Mouse (Mus musculus) ES-Bruce4 (cell line): ENCODE results near the gene BC049715.

Experiments
- CTCF ChIP-seq: IDR thresholded peaks from one replicate; pipeline ENCODE4 v1.8.1; 2011; ENCODE audit warnings: low read depth, low read length
- EP300 ChIP-seq: IDR thresholded peaks from 2 replicates; pipeline ENCODE4 v1.6.1; 2011; ENCODE audit warnings: low read depth, low read length; ENCODE audit not compliant: insufficient read depth
- POLR2A ChIP-seq: IDR thresholded peaks from one replicate; pipeline ENCODE4 v1.8.1; 2011; ENCODE audit warnings: low read length; ENCODE audit not compliant: insufficient read depth

DNA sequence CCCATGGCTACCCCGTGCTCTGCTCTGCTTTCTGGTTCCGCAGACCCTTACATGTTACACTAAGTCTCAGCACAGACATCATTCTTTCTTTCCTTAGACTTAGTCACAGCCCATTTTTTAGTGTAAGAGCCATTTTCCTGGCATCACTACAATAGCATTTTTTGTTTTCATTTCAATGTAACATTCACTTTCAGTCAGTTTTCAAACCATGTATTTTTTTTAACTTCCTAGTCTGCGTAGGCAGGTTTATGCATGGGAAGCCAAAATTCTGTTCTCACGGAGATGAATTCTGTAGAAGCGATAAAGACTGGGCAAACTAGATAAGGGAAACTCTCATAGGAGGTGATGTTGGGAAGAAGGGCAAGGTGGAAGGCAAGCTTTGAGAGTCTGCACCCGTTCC is 62.1 kb downstream of the BC049715 start:
- TF ChIP-seq POLR2A (no peak), CTCF (no peak), EP300 (no peak)
